Mouse (Mus musculus): ENCODE data around the gene Mbip. TPM values are rescaled to one million over a fixed set of nuclear protein-coding genes. Genes with fewer than 3 reads are reported as not detected.

Mbip gene
- polyA plus RNA-seq (2015; fragmentation: Nextera tagmentation; extraction: Ambion mirVana): 42.6 and 49.1 TPM in 2 replicates

DNA sequence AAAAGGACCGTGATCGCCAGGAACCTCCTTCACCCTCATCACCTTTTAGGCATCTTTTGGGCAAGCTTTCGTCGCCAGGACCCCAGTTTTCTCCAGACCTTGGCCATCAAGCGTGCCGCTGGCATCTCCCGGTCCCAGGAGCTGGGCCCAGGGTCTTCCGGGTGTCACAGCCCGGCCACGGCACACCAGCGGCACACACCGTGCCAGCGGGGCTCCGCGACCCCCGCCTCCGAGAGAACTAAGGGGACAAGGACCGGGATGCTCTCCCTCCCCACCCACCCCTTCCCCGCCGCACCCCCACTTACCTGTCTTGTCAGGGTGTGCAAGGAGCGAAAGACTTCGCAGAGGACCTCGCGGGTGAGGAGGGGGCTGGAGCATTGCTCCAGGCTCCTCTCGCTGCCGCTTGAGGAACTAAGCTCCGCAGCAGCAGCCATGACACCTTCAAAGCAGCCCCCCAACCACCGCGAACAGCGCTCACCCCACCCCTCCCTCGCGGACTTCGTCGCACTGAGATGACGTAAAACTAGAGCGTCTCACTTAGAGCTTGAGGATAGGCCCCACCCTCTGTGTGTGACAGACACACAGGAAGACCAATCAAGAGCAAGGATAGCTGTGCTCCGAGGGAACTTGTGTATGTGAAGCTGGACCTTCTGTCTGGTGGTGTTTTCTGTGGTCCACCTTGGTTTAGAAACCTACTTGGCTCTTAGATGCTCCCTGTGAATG, at the start of gene Mbip:
Mbip (minus strand) TSS at position 528 of the 723 bp plus-strand sequence.
- peak; percentile 100 for ATAC-seq
- no peaks in the 10 kb centered on the region for H3K9me3 ChIP-seq (replicated peaks; ENCODE audit: control insufficient read depth, low read length, poor library complexity, severe bottlenecking)
- H3K27me3 ChIP-seq (ENCODE audit: control insufficient read depth, insufficient read depth, low read depth, low read length): no peaks in the 10 kb centered on the region
- H3K9ac ChIP-seq (ENCODE audit: low read depth, low read length): peak within 1 kb of the TSS; percentile 96
- peak within 1 kb of the TSS; percentile 59 for H3K4me2 ChIP-seq (ENCODE audit: low read length)
- H3K27ac ChIP-seq (ENCODE audit: low read length): peak within 1 kb of the TSS; percentile 56
- WGBS: 0% methylated on average over 37 of the region's 37 CpGs
- H3K36me3 ChIP-seq (ENCODE audit: control insufficient read depth, insufficient read depth, low read length): no peaks in the 10 kb centered on the region
- H3K4me1 ChIP-seq (ENCODE audit: control insufficient read depth, insufficient read depth, low read length): peaks cover 7% of the 10 kb centered on the region
- peak within 1 kb of the TSS; percentile 96 for H3K4me3 ChIP-seq (ENCODE audit: low read depth, low read length)

DNA sequence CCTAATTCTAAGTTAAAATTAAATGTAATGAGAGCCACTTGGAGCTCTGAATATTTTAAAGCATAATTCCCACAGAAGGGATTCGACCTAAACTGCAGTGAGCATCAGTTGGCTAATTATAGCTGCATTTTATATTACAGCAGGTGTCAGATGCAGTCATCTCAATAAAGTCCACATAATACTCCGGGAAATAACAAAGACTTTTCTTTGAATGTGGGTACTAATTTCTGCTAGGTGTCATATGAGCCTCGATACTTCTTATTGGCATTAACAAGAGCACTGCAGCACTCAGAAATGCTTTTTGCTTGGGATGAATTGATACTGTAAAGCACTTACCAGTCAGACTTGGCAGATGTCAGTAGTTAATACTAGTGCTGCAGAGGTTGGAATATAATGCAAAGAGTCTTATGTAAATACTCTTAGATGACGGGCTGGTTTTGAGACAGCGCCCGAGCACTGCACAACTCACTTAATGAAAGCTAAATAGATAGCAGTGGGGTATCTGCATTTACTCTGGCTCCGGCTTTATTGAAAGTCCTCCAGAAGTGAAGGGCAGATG, 42.0 kb upstream of the Mbip start:
- 17% methylated on average over 7 of the region's 7 CpGs for WGBS
- peak; percentile 84 for ATAC-seq
- Histone ChIP-seq H3K27me3 (ENCODE audit: control insufficient read depth, insufficient read depth, low read depth, low read length) (no peaks in the 10 kb centered on the region), H3K4me2 (ENCODE audit: low read length) (peak overlapping the region; percentile 30), H3K9ac (ENCODE audit: low read depth, low read length) (no peak overlapping the region; the same call in 1 of the 2 replicates), H3K27ac (ENCODE audit: low read length) (peak overlapping the region; percentile 47; the same call in 1 of the 2 replicates), H3K4me3 (ENCODE audit: low read depth, low read length) (no peak overlapping the region), H3K9me3 (replicated peaks; ENCODE audit: control insufficient read depth, low read length, poor library complexity, severe bottlenecking) (no peaks in the 10 kb centered on the region), H3K36me3 (ENCODE audit: control insufficient read depth, insufficient read depth, low read length) (no peaks in the 10 kb centered on the region), H3K4me1 (ENCODE audit: control insufficient read depth, insufficient read depth, low read length) (peaks cover 13% of the 10 kb centered on the region)

DNA sequence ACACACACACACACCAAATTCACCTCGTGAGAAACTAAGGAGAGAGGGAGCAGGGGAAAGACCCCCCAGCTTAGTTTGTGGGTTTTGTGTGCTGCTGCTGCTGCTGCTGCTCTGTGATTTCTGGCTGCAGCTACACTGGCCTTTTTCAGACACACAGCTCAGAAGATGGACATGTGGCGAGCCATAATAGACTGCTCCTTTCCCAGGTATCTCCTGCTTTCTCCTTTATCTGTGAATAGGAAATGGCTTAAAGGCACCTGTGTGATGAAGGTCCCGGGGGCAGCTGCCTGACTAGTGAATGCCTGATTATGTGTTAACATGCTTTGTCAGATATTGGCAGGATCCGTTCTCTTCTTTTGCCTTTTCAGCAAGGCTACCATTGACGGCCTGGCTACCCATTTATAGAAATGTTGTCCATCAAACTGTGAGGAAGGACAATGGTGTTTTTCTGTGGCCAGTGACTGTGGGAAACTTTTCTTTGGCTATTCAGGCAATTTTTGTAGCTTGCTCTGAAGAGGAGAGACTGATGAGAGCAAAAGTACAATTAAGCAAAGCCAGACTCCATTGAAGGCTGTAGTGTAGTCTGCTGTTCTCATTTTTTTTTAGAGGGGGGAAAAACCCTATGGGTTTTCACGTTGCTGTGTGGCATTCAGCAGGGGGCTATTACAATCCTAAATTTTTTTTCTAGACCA, 41.4 kb upstream of the Mbip start:
- no peaks in the 10 kb centered on the region for H3K9me3 ChIP-seq (replicated peaks; ENCODE audit: control insufficient read depth, low read length, poor library complexity, severe bottlenecking)
- WGBS: 18% methylated on average over 5 of the region's 6 CpGs
- H3K27ac ChIP-seq (ENCODE audit: low read length): peak overlapping the region; percentile 47; the same call in 1 of the 2 replicates
- H3K4me2 ChIP-seq (ENCODE audit: low read length): peak overlapping the region; percentile 23
- no peak overlapping the region for H3K9ac ChIP-seq (ENCODE audit: low read depth, low read length)
- H3K36me3 ChIP-seq (ENCODE audit: control insufficient read depth, insufficient read depth, low read length): no peaks in the 10 kb centered on the region
- no peak overlapping the region for H3K4me3 ChIP-seq (ENCODE audit: low read depth, low read length)
- H3K4me1 ChIP-seq (ENCODE audit: control insufficient read depth, insufficient read depth, low read length): peaks cover 13% of the 10 kb centered on the region
- no peaks in the 10 kb centered on the region for H3K27me3 ChIP-seq (ENCODE audit: control insufficient read depth, insufficient read depth, low read depth, low read length)
- peak; percentile 80 for ATAC-seq

DNA sequence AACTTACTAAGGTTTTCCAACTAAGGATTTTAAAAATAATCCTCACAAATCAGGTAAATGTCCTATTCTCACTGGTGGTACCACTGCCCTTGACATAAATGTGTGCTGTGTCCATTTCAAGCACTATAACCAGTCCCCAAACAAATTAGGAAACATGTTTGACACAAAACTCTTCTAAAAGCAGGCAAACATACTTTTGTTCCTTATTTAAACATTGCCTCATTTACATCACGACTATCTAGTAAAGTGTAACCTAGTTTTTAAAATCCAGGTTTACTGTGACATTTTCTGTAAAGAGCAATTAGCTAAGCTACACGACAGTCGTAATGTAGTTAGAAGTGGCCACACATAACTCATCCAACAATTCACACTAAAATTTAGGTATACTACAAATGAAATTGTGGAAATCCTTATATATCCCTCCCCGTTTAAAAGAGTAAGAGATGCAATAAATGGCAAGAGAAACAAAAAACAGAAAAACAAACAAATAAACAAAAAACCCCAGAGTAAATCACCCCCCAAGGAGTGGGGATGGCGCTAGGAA, 851 bp downstream of the Mbip start:
- ATAC-seq: no peak
- peak overlapping the region; percentile 56 for H3K27ac ChIP-seq (ENCODE audit: low read length)
- H3K4me2 ChIP-seq (ENCODE audit: low read length): peak overlapping the region; percentile 59
- peaks cover 7% of the 10 kb centered on the region for H3K4me1 ChIP-seq (ENCODE audit: control insufficient read depth, insufficient read depth, low read length)
- no peaks in the 10 kb centered on the region for H3K27me3 ChIP-seq (ENCODE audit: control insufficient read depth, insufficient read depth, low read depth, low read length)
- 6% methylated on average over 5 of the region's 5 CpGs for WGBS
- H3K9me3 ChIP-seq (replicated peaks; ENCODE audit: control insufficient read depth, low read length, poor library complexity, severe bottlenecking): no peaks in the 10 kb centered on the region
- peak overlapping the region; percentile 96 for H3K4me3 ChIP-seq (ENCODE audit: low read depth, low read length)
- H3K36me3 ChIP-seq (ENCODE audit: control insufficient read depth, insufficient read depth, low read length): no peaks in the 10 kb centered on the region
- H3K9ac ChIP-seq (ENCODE audit: low read depth, low read length): peak overlapping the region; percentile 96

DNA sequence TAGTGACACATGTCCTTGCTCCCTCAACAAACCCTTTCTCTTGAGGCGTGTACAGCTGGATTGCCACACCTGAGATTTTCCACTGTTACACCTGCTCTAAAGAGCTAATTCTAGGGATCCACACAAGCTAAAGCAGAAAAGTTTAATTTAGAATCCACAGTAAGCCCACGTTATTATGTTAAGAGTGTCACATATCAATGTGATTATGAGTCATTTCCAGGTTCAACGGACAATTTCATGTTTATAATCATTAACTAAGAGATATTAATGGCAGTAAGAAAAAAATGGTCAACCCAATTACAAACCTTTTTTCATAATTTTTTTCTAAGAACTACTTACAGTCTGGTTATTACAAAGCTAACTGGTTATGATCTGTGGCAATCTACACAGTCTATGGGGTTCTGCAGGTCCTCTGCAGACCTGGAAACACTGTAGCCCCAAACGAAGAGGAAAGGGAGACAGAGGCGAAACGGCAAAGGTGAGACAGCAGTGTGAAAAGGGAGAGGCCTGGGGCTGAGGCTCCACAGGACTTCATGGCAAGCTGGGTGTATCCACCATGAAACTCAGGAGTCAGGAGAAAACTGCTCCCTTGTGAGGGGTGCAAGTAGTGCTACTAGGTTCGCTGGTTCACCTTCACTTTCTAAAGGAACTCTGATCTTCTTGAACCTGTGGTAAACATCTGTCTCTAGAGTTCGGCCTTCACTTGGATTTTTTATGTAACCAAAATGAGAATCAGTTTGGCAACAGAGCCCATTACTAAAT, 6.2 kb downstream of the Mbip start:
- H3K4me1 ChIP-seq (ENCODE audit: control insufficient read depth, insufficient read depth, low read length): peaks cover 3% of the 10 kb centered on the region; the same call in 1 of the 2 replicates
- peaks cover 11% of the 10 kb centered on the region for H3K36me3 ChIP-seq (ENCODE audit: control insufficient read depth, insufficient read depth, low read length)
- no peak overlapping the region for H3K27ac ChIP-seq (ENCODE audit: low read length)
- H3K27me3 ChIP-seq (ENCODE audit: control insufficient read depth, insufficient read depth, low read depth, low read length): no peaks in the 10 kb centered on the region
- H3K4me3 ChIP-seq (ENCODE audit: low read depth, low read length): no peak overlapping the region
- ATAC-seq: no peak
- H3K4me2 ChIP-seq (ENCODE audit: low read length): no peak overlapping the region
- no peaks in the 10 kb centered on the region for H3K9me3 ChIP-seq (replicated peaks; ENCODE audit: control insufficient read depth, low read length, poor library complexity, severe bottlenecking)
- WGBS: 67% methylated on average over 8 of the region's 8 CpGs
- no peak overlapping the region for H3K9ac ChIP-seq (ENCODE audit: low read depth, low read length)

DNA sequence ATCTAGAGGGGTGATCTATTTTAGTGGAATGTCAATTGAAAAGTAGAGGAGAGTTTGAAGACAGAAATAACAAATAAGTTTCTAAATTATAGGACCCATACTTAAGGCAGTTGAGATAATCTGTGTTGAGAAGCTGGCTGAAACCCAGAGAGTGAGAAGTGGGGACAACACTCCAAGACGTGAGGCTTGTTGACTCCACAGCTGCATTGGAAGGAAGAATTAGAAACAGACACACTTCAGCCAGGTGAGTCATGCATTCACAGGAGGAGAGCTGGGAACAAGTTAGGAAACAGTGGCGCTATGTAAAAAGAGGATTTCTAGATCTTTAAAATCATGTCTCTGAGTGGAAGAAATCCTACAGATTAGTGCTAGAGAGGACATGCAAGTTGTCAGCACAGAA, 12.2 kb downstream of the Mbip start:
- Histone ChIP-seq H3K9me3 (replicated peaks; ENCODE audit: control insufficient read depth, low read length, poor library complexity, severe bottlenecking) (no peaks in the 10 kb centered on the region), H3K27ac (ENCODE audit: low read length) (no peak overlapping the region), H3K4me3 (ENCODE audit: low read depth, low read length) (no peak overlapping the region), H3K9ac (ENCODE audit: low read depth, low read length) (no peak overlapping the region), H3K36me3 (ENCODE audit: control insufficient read depth, insufficient read depth, low read length) (peaks cover 28% of the 10 kb centered on the region), H3K27me3 (ENCODE audit: control insufficient read depth, insufficient read depth, low read depth, low read length) (no peaks in the 10 kb centered on the region), H3K4me1 (ENCODE audit: control insufficient read depth, insufficient read depth, low read length) (no peaks in the 10 kb centered on the region), H3K4me2 (ENCODE audit: low read length) (no peak overlapping the region)
- 89% methylated on average over 2 of the region's 2 CpGs for WGBS
- no peak for ATAC-seq

DNA sequence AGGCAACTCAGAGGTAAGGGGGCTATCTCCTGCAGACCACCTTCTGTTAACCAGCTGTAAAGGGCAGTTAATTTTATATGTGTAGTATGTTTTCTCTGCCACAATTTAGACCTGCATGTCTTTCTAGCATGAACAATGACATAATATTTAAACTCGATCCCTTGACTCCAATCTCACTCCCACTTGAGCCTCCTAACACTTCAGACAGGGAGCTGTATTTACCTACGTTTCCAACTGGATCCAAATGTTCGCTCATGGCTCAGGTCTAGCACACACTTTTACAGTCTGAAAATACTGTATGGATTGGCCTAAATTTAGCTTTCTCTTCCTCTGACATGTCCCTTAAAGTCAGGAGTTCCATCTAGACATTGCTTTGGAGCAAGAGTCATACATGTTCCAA, 13.2 kb downstream of the Mbip start:
- peaks cover 36% of the 10 kb centered on the region for H3K36me3 ChIP-seq (ENCODE audit: control insufficient read depth, insufficient read depth, low read length)
- no peak overlapping the region for H3K4me3 ChIP-seq (ENCODE audit: low read depth, low read length)
- no peaks in the 10 kb centered on the region for H3K27me3 ChIP-seq (ENCODE audit: control insufficient read depth, insufficient read depth, low read depth, low read length)
- no peaks in the 10 kb centered on the region for H3K4me1 ChIP-seq (ENCODE audit: control insufficient read depth, insufficient read depth, low read length)
- WGBS: 97% methylated on average over 3 of the region's 3 CpGs
- no peak overlapping the region for H3K9ac ChIP-seq (ENCODE audit: low read depth, low read length)
- no peak overlapping the region for H3K27ac ChIP-seq (ENCODE audit: low read length)
- no peak overlapping the region for H3K4me2 ChIP-seq (ENCODE audit: low read length)
- ATAC-seq: no peak
- no peaks in the 10 kb centered on the region for H3K9me3 ChIP-seq (replicated peaks; ENCODE audit: control insufficient read depth, low read length, poor library complexity, severe bottlenecking)

DNA sequence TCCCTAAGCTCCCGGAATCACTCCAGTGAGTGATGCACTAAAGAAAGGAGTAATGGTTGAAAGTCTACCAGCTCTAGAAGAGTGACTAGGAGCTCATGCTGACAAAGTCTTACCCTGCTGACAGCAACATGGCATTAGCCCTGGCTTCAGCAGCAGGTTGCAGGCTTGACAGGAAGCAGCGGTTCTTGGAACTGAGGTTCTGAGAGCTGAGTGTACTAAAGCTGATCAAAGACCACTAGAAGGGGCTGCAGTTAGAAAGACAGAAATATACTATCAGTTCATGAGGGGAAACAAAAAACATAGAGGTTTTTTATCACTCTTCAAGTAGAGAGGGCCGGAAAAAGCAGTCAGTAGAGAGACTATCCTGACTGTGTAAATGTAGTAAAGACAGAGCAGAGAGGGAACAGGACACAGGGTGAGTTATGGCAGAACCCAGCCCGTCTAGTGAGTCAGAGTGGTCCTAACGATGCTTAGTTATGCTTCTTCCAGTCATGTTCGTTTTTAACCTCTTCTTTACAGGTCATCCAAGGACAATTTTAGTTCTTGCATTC, 18.2 kb downstream of the Mbip start:
- peaks cover 23% of the 10 kb centered on the region for H3K36me3 ChIP-seq (ENCODE audit: control insufficient read depth, insufficient read depth, low read length)
- H3K4me3 ChIP-seq (ENCODE audit: low read depth, low read length): no peak overlapping the region
- no peaks in the 10 kb centered on the region for H3K9me3 ChIP-seq (replicated peaks; ENCODE audit: control insufficient read depth, low read length, poor library complexity, severe bottlenecking)
- no peaks in the 10 kb centered on the region for H3K27me3 ChIP-seq (ENCODE audit: control insufficient read depth, insufficient read depth, low read depth, low read length)
- ATAC-seq: no peak
- H3K4me2 ChIP-seq (ENCODE audit: low read length): no peak overlapping the region
- WGBS: 92% methylated on average over 6 of the region's 6 CpGs
- H3K27ac ChIP-seq (ENCODE audit: low read length): no peak overlapping the region
- H3K9ac ChIP-seq (ENCODE audit: low read depth, low read length): no peak overlapping the region
- H3K4me1 ChIP-seq (ENCODE audit: control insufficient read depth, insufficient read depth, low read length): no peaks in the 10 kb centered on the region

Data from midbrain, embryonic 16.5 days (tissue).